Mouse (Mus musculus): ENCODE data around the gene Ptov1. TPM values are rescaled to one million over a fixed set of nuclear protein-coding genes. Genes with fewer than 3 reads are reported as not detected.
A peak's percentile ranks its signal among the peaks of the same experiment; 100 is the strongest.

Gene Ptov1
- polyA plus RNA-seq (2016; fragmentation: Nextera tagmentation; extraction: Ambion mirVana): 630 and 637 TPM in 2 replicates

DNA sequence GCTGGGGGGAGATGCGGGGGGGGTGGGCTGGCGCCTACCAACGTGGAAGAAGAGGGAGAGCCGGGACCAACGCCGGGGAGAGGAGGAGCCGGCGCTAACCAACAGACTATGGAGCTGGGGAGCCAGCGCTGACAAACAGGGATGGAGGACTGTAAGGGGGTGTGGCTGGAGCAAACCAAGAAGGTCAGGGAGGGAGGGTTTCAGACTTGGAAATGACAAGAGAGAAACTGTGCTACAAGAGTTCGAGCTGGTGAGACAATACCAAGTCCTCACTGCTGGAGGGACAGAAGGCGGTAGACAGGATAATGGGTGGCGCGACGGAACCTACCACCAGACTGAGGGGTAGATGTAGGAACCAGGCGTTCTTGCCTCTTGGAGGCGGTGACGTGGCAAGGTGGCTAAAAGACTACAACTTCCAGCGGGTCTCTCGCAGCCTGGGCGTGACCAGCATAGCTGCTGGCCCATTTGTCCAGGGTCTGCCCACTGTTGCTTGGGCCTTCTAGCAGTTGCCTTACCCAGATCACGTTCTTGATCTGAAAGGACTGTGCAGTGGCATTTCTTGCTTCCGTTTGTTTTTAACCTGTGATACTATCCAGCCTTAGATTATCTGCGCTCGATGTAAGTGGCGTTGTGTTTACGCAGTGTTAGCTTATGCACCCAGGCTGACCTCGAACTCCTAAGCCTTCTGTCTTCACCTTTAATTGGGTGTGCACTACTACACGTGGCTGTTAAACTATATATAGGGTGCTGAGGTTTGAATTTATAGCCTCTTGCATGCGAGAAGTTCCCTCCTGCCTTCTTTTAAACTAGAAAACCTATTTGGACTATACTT lies at the start of gene Ptov1:
Ptov1 (minus strand) TSS at position 92 of the 832 bp plus-strand sequence.
- ATAC-seq (ENCODE audit: low FRiP score, low read depth): peak; percentile 94
- peaks cover 15% of the 10 kb centered on the region for H3K36me3 ChIP-seq
- peak within 1 kb of the TSS; percentile 86 for H3K4me2 ChIP-seq (replicated peaks)
- no peaks in the 10 kb centered on the region for H3K9me3 ChIP-seq
- peak within 1 kb of the TSS; percentile 99 for H3K9ac ChIP-seq
- peaks cover 42% of the 10 kb centered on the region for H3K4me1 ChIP-seq
- WGBS: 11% methylated on average over 29 of the region's 29 CpGs
- peak within 1 kb of the TSS; percentile 99 for H3K27ac ChIP-seq
- H3K27me3 ChIP-seq (replicated peaks): no peaks in the 10 kb centered on the region
- peak within 1 kb of the TSS; percentile 97 for H3K4me3 ChIP-seq

DNA sequence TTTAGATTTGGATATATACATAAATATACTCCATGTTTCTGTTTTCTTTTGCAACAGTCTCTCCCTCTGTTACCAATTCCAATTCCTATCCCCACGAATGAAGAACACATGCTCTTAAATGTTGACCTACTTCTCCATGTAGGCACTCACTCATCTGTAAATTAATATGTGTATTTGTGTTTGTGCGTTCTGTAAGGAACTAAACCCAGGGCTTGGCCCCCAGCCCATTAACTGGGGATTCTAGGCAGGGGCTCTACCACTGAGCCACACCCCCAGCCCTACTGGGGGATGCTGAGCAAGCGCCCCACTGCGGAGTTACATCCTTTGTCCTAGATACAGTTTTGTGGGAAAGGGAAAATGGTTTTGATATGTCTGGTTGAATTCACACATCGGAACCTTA lies 49.5 kb upstream of the Ptov1 start:
- Histone ChIP-seq H3K4me3 (no peak overlapping the region), H3K27me3 (replicated peaks) (no peaks in the 10 kb centered on the region), H3K4me1 (no peaks in the 10 kb centered on the region), H3K36me3 (peaks cover 64% of the 10 kb centered on the region), H3K9ac (no peak overlapping the region), H3K4me2 (replicated peaks) (no peak overlapping the region), H3K9me3 (no peaks in the 10 kb centered on the region), H3K27ac (no peak overlapping the region)
- no peak for ATAC-seq (ENCODE audit: low FRiP score, low read depth)
- 94% methylated on average over 5 of the region's 5 CpGs for whole genome bisulfite sequencing

DNA sequence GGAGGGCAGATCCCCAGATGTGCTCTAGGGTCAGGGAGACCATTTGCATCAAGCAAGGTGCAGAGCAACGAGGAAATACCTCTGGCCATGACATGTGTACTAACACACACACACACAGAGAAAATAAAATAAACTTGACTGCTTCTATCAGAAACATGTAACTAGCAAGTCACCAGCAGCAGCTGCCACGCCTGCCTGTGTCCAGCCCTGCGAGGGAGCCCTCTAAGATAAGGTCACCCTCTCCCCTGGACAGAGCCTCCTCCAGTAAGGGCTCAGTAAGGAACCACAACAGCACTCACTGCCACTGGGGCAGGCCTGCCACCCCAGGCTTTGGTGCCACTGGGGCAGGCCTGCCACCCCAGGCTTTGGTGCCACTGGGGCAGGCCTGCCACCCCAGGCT lies 48.6 kb upstream of the Ptov1 start:
- H3K27ac ChIP-seq: no peak overlapping the region
- no peaks in the 10 kb centered on the region for H3K27me3 ChIP-seq (replicated peaks)
- WGBS: 85% methylated on average over 3 of the region's 3 CpGs
- ATAC-seq (ENCODE audit: low FRiP score, low read depth): no peak
- no peaks in the 10 kb centered on the region for H3K9me3 ChIP-seq
- no peak overlapping the region for H3K9ac ChIP-seq
- no peak overlapping the region for H3K4me3 ChIP-seq
- peaks cover 65% of the 10 kb centered on the region for H3K36me3 ChIP-seq
- no peaks in the 10 kb centered on the region for H3K4me1 ChIP-seq
- no peak overlapping the region for H3K4me2 ChIP-seq (replicated peaks)

DNA sequence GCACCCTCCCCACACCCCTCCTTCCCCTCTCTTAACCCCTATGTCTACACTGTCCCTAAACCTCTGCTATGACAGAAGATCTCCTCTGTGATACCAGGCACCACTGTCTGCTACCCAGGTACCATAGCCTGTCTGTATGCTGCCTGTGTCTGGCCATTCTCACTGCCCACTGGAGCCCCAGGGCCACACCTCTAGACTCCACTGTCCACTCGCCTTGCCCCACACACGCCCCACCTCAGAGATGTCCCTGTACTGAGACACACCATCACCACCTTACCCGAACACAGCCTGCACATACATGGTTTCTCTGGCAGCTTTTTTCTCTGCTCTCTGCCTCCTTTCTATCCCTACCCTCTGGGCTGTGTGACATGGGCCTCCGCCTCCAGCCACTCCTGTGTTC lies 47.3 kb upstream of the Ptov1 start:
- no peak for ATAC-seq (ENCODE audit: low FRiP score, low read depth)

DNA sequence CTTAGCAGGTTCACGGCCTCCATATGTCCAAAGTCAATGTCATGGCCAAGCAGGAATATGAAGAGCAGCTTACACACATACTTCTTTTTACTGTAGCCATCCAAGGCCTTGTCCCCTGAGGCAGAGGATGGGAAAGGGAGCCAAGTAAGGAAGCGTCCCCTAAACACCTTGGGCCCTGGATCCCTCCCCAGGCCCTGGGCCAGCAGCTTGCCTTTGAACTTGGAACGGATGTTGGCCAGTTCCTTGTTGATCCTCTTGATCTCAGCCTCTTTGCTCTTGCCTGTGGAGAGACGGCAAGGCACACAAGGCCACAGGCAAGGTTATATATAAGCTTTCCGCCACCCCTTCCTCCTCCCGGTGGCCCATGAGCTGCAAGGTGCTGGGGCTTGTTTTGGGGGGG lies 46.6 kb upstream of the Ptov1 start:
- WGBS: 91% methylated on average over 6 of the region's 6 CpGs

More for the DNA sequence above, 47.3 kb upstream of the Ptov1 start:
- H3K9me3 ChIP-seq: no peaks in the 10 kb centered on the region
- H3K36me3 ChIP-seq: peaks cover 61% of the 10 kb centered on the region
- no peak overlapping the region for H3K4me2 ChIP-seq (replicated peaks)
- no peaks in the 10 kb centered on the region for H3K4me1 ChIP-seq
- H3K27me3 ChIP-seq (replicated peaks): no peaks in the 10 kb centered on the region
- H3K4me3 ChIP-seq: no peak overlapping the region
- no peak overlapping the region for H3K9ac ChIP-seq
- H3K27ac ChIP-seq: no peak overlapping the region
- 93% methylated on average over 4 of the region's 4 CpGs for WGBS

DNA sequence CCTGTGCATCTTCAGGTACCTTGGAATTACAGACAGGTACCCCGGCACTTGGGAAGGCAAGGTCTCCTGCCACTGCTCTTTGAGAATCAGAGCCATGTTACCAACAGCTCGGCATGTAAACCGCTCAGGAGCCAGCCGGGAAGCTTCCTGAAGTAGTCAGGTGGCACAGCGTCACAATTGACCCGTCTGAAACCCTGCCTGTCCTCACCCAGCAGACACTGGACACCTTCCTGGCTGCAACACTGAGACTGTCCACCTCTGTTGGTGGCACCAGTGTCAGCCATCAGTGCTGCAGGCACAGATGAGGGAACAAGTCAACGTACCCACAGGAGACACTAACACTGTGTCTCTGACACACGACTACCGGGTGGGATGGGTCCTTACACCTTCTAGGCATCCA lies 45.7 kb upstream of the Ptov1 start:
- no peak overlapping the region for H3K9ac ChIP-seq
- H3K4me3 ChIP-seq: no peak overlapping the region
- no peaks in the 10 kb centered on the region for H3K9me3 ChIP-seq
- H3K27me3 ChIP-seq (replicated peaks): no peaks in the 10 kb centered on the region
- 95% methylated on average over 9 of the region's 9 CpGs for WGBS
- H3K4me2 ChIP-seq (replicated peaks): no peak overlapping the region
- H3K27ac ChIP-seq: no peak overlapping the region
- peaks cover 64% of the 10 kb centered on the region for H3K36me3 ChIP-seq
- no peak for ATAC-seq (ENCODE audit: low FRiP score, low read depth)
- H3K4me1 ChIP-seq: no peaks in the 10 kb centered on the region

More for the DNA sequence above, 46.6 kb upstream of the Ptov1 start:
- ATAC-seq (ENCODE audit: low FRiP score, low read depth): no peak
- peaks cover 61% of the 10 kb centered on the region for H3K36me3 ChIP-seq
- H3K4me1 ChIP-seq: no peaks in the 10 kb centered on the region
- H3K27ac ChIP-seq: no peak overlapping the region
- H3K9ac ChIP-seq: no peak overlapping the region
- no peaks in the 10 kb centered on the region for H3K9me3 ChIP-seq
- no peak overlapping the region for H3K4me3 ChIP-seq
- no peak overlapping the region for H3K4me2 ChIP-seq (replicated peaks)
- H3K27me3 ChIP-seq (replicated peaks): no peaks in the 10 kb centered on the region

DNA sequence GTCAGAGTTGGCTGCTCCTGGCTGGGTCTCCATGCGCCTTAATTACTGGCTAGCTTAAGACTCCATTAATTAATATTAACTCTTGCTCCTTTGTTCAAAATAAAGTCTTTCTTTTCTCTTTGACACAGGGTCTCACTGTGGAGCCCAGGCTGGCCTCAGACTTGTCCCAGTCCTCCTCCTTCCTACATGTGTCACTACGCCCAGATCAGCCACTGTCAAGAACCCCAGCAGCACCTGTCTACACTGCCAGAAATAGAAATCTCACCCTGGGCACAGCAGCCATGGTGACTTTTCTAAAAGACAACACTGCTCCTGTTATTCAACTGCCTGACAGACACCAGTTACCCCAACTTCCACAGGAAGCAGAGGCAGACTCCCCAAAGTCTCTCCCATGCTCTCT lies 44.8 kb upstream of the Ptov1 start:
- H3K27me3 ChIP-seq (replicated peaks): no peaks in the 10 kb centered on the region
- H3K4me3 ChIP-seq: no peak overlapping the region
- 93% methylated on average over 2 of the region's 2 CpGs for WGBS
- H3K27ac ChIP-seq: no peak overlapping the region
- no peaks in the 10 kb centered on the region for H3K4me1 ChIP-seq
- H3K4me2 ChIP-seq (replicated peaks): no peak overlapping the region
- H3K36me3 ChIP-seq: peaks cover 67% of the 10 kb centered on the region
- H3K9me3 ChIP-seq: no peaks in the 10 kb centered on the region
- no peak overlapping the region for H3K9ac ChIP-seq
- ATAC-seq (ENCODE audit: low FRiP score, low read depth): no peak

DNA sequence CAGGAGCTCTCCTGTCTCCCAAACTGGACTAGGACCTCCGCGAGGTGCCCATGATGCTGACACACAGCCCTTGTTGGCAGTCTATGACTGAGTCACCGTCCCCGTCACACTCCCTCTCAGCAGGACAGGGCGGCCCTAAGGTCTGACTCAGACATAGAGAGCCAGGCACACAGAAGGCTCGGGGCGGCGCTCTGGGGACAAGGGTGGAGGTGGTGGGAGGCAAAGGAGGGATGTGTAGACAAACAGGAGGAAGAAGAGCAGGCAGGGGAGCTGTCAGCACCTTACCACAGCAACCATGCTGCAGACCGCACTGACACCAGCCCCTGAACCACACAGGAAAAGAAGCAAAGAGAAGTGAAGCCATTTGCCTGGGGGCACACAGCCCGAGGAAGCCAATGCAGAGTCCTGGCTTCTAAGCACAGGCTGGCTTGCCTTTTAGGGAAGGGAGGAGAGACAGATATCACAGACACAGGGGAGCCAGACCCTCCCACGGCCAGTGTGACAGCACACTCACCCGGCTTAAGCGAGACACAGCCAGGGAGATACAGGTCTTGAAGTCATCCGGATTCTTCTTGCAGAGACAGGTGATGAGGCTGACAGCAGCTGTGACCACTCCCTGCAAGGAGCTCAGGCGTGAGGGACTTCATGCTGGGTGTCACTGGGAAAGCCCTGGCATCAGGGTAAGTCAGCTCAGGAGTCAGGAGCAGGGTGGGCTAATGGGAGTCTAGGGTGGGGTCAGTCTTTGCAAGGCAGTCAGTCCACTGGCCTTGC lies 39.3 kb upstream of the Ptov1 start:
- H3K36me3 ChIP-seq: peaks cover 90% of the 10 kb centered on the region

DNA sequence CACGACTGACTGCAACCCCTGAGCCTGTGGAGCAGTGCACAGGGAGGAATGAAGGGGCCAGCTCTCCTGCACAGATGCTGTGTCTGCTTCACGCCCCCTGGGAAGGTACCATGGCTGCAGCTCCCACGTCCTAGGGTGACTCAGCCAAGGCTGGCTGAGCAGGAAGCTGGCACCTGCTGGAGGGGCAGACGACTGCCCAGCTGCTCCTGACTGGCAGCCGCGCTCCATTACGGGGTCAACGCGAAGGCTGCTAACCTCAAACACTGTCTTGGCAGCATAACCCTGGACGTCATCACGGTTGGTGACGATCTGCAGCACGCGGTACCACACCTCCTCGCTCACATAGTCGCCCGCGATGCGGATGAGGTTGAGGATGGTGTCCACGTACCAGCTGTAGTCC lies 35.8 kb upstream of the Ptov1 start:
- no peak overlapping the region for H3K4me3 ChIP-seq
- no peak overlapping the region for H3K27ac ChIP-seq
- no peaks in the 10 kb centered on the region for H3K27me3 ChIP-seq (replicated peaks)
- ATAC-seq (ENCODE audit: low FRiP score, low read depth): no peak
- H3K9ac ChIP-seq: no peak overlapping the region
- no peak overlapping the region for H3K4me2 ChIP-seq (replicated peaks)
- H3K36me3 ChIP-seq: peaks cover 94% of the 10 kb centered on the region
- no peaks in the 10 kb centered on the region for H3K9me3 ChIP-seq
- H3K4me1 ChIP-seq: peaks cover 11% of the 10 kb centered on the region
- 95% methylated on average over 20 of the region's 20 CpGs for WGBS

More for the DNA sequence above, 39.3 kb upstream of the Ptov1 start:
- Histone ChIP-seq H3K4me3 (no peak overlapping the region), H3K27me3 (replicated peaks) (no peaks in the 10 kb centered on the region), H3K27ac (no peak overlapping the region), H3K9ac (no peak overlapping the region), H3K4me1 (no peaks in the 10 kb centered on the region), H3K4me2 (replicated peaks) (no peak overlapping the region), H3K9me3 (no peaks in the 10 kb centered on the region)
- ATAC-seq (ENCODE audit: low FRiP score, low read depth): no peak
- WGBS: 92% methylated on average over 15 of the region's 15 CpGs

DNA sequence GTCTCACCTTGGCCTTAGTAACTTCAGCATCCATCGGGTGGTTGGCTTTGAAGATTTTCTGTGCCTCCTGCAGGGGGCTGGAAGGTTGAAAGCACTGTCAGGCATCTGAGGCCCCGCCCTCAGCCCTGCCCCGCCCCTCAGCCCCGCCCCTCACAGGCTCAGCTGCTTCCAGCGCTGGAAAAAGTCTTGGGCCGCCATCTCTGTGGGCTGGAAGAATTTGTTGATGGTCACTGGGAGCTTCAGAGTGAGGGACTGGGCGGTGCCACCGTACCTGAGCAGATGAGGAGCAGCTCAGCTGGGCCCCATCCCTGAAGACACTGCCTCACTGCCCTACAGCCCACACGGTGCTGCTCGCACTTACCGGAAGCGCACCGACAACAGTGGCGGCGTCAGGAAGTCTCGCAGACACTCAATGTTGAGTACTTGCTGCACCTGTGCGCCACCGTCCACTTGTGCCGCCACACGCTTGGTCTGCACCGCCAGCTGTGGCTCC lies 31.7 kb upstream of the Ptov1 start:
- 23% methylated on average over 21 of the region's 21 CpGs for WGBS
- Histone ChIP-seq H3K27me3 (replicated peaks) (no peaks in the 10 kb centered on the region), H3K4me3 (0 out of 2 replicates have a peak overlapping the region, but pooled peaks have one; percentile 20), H3K4me1 (peaks cover 33% of the 10 kb centered on the region), H3K27ac (no peak overlapping the region), H3K9ac (peak overlapping the region; percentile 5; the same call in 1 of the 2 replicates), H3K4me2 (replicated peaks) (peak overlapping the region; percentile 51), H3K9me3 (no peaks in the 10 kb centered on the region), H3K36me3 (peaks cover 74% of the 10 kb centered on the region)
- no peak for ATAC-seq (ENCODE audit: low FRiP score, low read depth)

DNA sequence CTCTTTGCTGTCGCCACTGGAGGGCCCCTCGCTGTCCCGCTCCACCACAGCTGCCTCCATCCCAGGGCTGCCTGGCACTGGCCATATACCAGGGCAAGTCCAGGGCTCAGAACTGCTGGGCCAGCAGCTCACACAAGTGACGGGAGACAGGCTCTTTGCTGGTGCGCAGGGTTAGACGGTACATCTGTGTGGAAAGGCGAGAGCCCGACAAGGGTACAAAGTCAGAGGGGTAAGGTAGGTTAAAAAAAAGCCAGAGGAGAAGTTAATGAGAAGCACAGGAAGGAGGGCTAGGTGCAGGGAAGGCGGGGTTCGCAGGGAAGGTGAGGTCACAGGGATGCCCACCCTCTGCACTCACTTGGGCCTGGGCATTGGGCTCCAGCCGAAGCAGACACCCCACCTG lies 31.0 kb upstream of the Ptov1 start:
- Histone ChIP-seq H3K4me1 (peaks cover 34% of the 10 kb centered on the region), H3K27me3 (replicated peaks) (no peaks in the 10 kb centered on the region), H3K9ac (no peak overlapping the region), H3K4me2 (replicated peaks) (no peak overlapping the region), H3K36me3 (peaks cover 68% of the 10 kb centered on the region), H3K9me3 (no peaks in the 10 kb centered on the region), H3K27ac (no peak overlapping the region), H3K4me3 (no peak overlapping the region)
- ATAC-seq (ENCODE audit: low FRiP score, low read depth): no peak
- WGBS: 93% methylated on average over 11 of the region's 11 CpGs

DNA sequence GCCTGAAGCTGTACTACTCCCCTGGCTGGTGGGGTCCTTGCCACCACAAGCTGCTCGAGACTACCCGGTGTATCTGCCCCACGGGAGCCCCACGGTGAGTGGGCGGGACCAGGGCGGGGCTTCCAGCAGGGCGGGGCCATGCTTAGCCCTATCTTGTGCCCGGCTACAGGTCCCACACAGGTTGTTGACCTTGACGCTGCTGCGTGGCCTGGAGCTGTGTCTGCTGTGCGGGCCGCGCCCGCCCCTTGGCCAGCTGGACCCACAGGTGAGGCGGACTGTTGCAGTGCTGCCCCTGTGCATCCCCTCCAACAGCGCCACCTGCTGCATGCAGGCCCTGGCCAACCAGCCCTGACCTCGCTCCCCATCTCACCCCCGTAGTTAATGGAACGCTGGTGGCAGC lies 29.0 kb upstream of the Ptov1 start:
- no peaks in the 10 kb centered on the region for H3K9me3 ChIP-seq
- H3K9ac ChIP-seq: no peak overlapping the region
- no peak for ATAC-seq (ENCODE audit: low FRiP score, low read depth)
- peaks cover 47% of the 10 kb centered on the region for H3K4me1 ChIP-seq
- 40% methylated on average over 19 of the region's 19 CpGs for WGBS
- H3K4me3 ChIP-seq: no peak overlapping the region
- no peak overlapping the region for H3K27ac ChIP-seq
- 0 out of 2 replicates have a peak overlapping the region, but pooled peaks have one; percentile 12 for H3K4me2 ChIP-seq (replicated peaks)
- no peaks in the 10 kb centered on the region for H3K27me3 ChIP-seq (replicated peaks)
- peaks cover 48% of the 10 kb centered on the region for H3K36me3 ChIP-seq
